Mouse (Mus musculus) thymus, adult 2 months (tissue): ENCODE measurements at regions not wholly inside any gene's neighbourhood (a gene's known extent, or its start where the extent isn't known, plus 50 kb on each side); places are given as distances from the start of the nearest gene placed in this dataset.

Experiments
- CTCF ChIP-seq: fragments of 200-500 bp; IDR thresholded peaks from 2 replicates; pipeline ENCODE4 v1.5.1; 2012; ENCODE audit warnings: mild to moderate bottlenecking, control low read depth, low read length, moderate library complexity, borderline replicate concordance; ENCODE audit not compliant: control insufficient read depth, poor library complexity, insufficient read depth; ENCODE audit errors: extremely low read depth
- POLR2A ChIP-seq: fragments of 200-500 bp; IDR thresholded peaks from 2 replicates; pipeline ENCODE4 v1.6.1; 2012; ENCODE audit warnings: mild to moderate bottlenecking, low read length, control low read depth, moderate library complexity; ENCODE audit not compliant: control insufficient read depth, poor library complexity, insufficient read depth; ENCODE audit errors: extremely low read depth

- TF ChIP-seq CTCF (no peak), POLR2A (no peak)
Measured at GRCm38 (mm10) chr10:96305701-96306100, 169.3 kb downstream of the Gm5426 start.
